Mouse (Mus musculus) naive thymus-derived CD4-positive, alpha-beta T cell, adult 5 months (primary cell): ENCODE results near the gene Usp21. TPM values are rescaled to one million over a fixed set of nuclear protein-coding genes. Genes with fewer than 3 reads are reported as not detected.

Experiments
- polyA plus RNA-seq: library from polyadenylated mRNA; unstranded; fragments of 100-300 nt; shearing (Covaris generic); gene quantifications from one replicate; pipeline ENCODE4 v1.2.1, GENCODE M21; 2017

Gene Usp21
- 57.4 TPM for polyA plus RNA-seq

GRCm38 (mm10) chr1:171287136-171288081 is at the start of gene Usp21:
Gene Usp21 (minus strand): TSS chr1:171287991.

DNA sequence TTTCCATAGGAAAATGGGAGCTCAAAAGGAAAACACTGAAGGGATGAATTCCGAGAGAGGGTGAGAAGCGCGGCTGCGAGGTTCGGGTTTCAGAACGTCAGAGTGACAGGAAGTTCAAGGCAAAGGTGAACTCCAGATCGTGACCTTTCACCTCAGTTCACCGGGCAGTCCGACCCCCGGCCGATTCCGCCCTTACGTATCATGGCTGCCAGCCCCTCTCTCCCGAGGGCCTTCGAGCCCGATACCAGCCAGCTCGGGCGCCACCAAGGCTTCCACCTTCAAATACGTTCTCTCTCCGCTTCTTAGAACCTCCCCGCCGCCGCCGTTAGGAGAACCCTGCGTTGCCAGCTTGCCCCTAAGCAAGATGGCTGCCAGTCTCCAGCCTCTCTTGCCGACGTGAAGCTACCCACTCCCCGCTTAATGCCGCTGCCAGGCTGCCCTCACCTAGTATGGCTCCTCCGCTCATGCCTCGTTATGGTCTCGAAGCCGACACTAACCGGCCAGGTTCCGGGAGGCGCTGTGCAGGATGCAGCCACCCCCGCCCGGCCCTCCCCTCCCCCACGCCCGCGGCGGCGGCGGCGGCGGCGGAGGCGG is 41.1 kb upstream of the Usp21 start, which contains the start of gene Dedd:
TSS of gene Dedd (plus strand) at position 307 of the 594 bp plus-strand sequence.

GRCm38 (mm10) chr1:171294298-171295062 is 6.7 kb upstream of the Usp21 start, which contains the start of gene Ufc1:
Gene Ufc1 (minus strand): TSS chr1:171295024.

DNA sequence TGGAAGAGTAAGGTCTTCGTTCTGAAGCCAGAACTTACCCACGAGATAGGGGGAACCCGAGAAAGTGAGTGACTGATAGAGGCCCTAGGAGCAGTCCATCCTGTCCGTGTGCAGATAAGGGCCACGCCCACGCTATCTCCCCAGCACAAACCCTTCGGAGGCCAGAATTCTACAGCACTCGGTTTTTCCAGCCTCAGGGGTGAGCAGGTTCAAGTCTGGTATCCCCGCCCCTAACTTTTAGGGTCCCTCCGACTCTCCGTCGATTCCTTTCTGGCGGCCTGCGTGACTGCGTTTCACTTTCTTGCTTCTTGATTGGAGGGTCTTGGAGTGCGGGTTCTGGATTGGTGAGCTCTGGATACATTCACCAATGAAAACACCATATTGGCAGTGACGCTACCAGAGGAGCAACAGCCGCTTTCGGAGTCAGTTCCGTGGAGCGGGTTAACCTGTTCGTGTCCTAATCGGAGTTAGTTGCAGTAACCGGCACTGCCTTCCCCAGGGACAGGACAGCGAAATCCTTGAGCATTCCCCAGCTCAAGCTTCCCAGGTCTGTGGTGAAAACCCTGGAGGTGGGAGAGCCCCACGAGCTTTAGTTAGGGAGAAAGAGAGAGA is 6.8 kb downstream of the Usp21 start, which contains the start of gene Ppox:
TSS of gene Ppox (minus strand) at position 271 of the 612 bp plus-strand sequence.

DNA sequence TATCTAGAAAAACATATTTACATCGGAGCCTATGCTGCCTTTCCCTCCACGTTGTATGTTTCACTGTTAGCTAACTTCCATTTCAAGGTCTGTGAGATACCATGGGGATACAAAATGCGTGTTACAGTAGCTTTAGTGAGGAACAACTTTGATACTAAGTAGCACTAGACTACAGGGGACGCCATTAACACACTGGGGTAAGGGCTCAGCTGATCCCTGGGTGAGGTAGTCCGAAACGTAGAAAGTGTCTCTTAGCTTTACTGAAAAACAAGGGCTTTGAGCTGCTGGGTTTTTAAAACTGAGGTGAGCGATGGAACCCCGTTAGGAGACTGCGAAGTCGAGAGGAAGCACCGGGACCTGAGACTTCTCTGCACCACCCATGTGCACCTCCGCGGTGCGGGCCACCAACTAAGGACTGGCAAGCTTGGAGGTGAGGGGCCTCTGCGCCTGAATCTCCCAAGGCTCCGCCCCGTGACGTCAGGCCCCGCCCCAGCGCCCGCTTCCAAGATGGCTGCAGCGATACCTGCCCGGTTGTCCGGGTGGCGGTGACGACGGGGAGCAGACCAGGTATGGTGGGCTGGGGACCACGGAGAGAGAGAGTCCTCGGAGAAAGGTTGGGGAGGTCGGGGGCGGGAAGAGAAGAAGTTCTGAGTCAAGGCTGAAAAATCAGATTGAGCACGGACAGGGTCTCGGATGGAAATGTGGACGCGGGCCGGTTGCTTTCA is 17.8 kb downstream of the Usp21 start, which contains the start of gene B4galt3:
TSS of gene B4galt3 (plus strand) at position 481 of the 725 bp plus-strand sequence.

DNA sequence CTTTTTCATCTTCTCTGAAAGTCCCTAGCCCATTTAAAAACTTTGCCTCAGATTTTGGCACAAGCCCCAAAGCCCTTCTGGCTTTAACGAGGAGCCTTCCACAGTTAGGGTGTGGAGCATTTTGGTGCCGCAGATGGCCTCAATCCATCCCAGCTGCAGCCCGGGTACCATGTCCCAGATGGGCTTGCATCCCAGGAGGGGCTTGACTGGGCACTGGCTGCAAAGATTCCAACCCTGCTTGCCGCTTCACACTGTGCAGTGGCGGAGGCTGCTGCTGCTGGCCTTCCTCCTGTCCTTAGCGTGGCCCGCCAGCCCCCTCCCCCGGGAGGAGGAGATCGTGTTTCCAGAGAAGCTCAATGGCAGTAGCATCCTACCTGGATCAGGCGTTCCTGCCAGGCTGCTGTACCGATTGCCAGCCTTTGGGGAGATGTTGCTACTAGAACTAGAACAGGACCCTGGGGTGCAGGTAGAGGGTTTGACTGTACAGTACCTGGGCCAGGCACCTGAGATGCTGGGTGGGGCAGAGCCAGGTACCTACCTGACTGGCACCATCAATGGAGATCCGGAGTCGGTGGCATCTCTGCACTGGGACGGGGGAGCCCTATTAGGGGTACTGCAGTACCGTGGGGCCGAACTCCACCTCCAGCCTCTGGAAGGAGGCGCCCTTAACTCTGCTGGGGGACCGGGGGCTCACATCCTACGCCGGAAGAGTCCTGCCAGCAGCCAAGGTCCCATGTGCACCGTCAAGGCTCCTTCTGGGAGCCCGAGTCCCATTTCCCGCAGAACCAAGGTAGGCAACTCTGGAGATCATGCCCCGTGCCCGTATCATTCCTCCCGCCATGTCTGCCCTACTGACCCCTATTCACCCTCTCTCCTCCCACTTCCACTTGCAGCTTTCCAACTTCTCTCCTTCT is 36.9 kb downstream of the Usp21 start, which contains the start of gene Ndufs2:
TSS of gene Ndufs2 (minus strand) at position 709 of the 914 bp plus-strand sequence.

DNA sequence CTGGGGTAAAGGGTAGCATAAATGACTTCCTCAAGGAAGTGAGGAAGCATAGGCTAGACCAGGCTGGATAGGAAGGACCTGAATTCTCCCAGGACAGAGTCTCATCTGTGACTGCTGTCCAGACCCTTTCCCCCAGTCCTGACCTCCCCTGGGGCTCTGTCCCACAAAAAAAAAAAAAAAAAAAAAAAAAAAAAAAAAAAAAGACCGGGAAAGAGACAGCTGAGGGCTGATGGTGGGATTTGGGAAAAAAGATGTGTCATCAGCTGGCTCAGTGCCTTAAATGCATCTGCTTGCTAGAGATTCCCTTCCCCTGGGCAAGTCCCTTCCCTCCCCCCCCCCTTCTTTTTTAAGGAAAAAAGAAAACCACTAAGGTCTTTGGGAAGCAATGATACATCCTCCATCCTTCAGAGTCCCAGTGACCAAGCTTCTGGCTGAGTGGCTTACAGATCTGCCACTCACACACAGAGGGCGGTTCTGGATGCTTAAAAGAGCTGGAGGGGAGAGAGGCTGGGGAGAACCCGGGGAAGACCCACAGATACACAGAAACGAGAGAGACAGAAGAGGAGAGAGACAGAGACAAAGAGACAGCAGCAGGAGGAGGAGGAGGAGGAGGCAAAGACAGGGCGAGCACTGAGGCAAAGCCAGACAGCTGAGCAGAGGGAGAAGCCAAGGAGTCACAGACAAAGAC is 37.7 kb downstream of the Usp21 start, which contains the start of gene Adamts4:
TSS of gene Adamts4 (plus strand) at position 509 of the 688 bp plus-strand sequence.

GRCm38 (mm10) chr1:171234126-171234525 is 53.7 kb downstream of the Usp21 start, which contains the start of gene Fcer1g:
Gene Fcer1g (minus strand): TSS chr1:171234365.

Other genes starting within 250 kb of the Usp21 start
- 1.3 TPM for gene Fcgr3, start 223.1 kb downstream of the Usp21 start, polyA plus RNA-seq
- not detected for gene Cfap126, start 174.1 kb downstream of the Usp21 start, polyA plus RNA-seq
- 119 TPM for gene Sdhc, start 137.4 kb downstream of the Usp21 start, polyA plus RNA-seq
- not detected for gene Mpz, start 137.3 kb downstream of the Usp21 start, polyA plus RNA-seq
- not detected for gene Pcp4l1, start 91.7 kb downstream of the Usp21 start, polyA plus RNA-seq
- gene Nr1i3, start 74.0 kb downstream of the Usp21 start, polyA plus RNA-seq, result 0.37 TPM
- gene Tomm40l, start 65.5 kb downstream of the Usp21 start, polyA plus RNA-seq, result 17.5 TPM
- not detected for gene Apoa2, start 62.9 kb downstream of the Usp21 start, polyA plus RNA-seq
- not detected for gene Fcer1g, start 53.6 kb downstream of the Usp21 start, polyA plus RNA-seq
- 0.12 TPM for gene Adamts4, start 37.6 kb downstream of the Usp21 start, polyA plus RNA-seq
- 124 TPM for gene Ndufs2, start 36.6 kb downstream of the Usp21 start, polyA plus RNA-seq
- 51.8 TPM for gene B4galt3, start 17.7 kb downstream of the Usp21 start, polyA plus RNA-seq
- 62.3 TPM for gene Ppox, start 6.8 kb downstream of the Usp21 start, polyA plus RNA-seq
- 50.7 TPM for gene Ufc1, start 7.0 kb upstream of the Usp21 start, polyA plus RNA-seq
- gene Dedd, start 41.2 kb upstream of the Usp21 start, polyA plus RNA-seq, result 32.6 TPM
- 39.4 TPM for gene Nit1, start 57.7 kb upstream of the Usp21 start, polyA plus RNA-seq
- 112 TPM for gene Pfdn2, start 57.7 kb upstream of the Usp21 start, polyA plus RNA-seq
- not detected for gene Klhdc9, start 72.8 kb upstream of the Usp21 start, polyA plus RNA-seq
- gene Nectin4, start 82.1 kb upstream of the Usp21 start, polyA plus RNA-seq, result 0.10 TPM
- 159 TPM for gene Arhgap30, start 101.0 kb upstream of the Usp21 start, polyA plus RNA-seq
- gene Usf1, start 123.3 kb upstream of the Usp21 start, polyA plus RNA-seq, result 73.6 TPM
- gene Tstd1, start 130.9 kb upstream of the Usp21 start, polyA plus RNA-seq, result 3.6 TPM
- 0.19 TPM for gene F11r, start 149.5 kb upstream of the Usp21 start, polyA plus RNA-seq
- 7.3 TPM for gene Alyref2, start 215.5 kb upstream of the Usp21 start, polyA plus RNA-seq
- not detected for gene Itln1, start 247.3 kb upstream of the Usp21 start, polyA plus RNA-seq